ENCODE assay signal across 7 mouse cellular contexts in genomic region chr1:46268841-46269240, GRCm38 (mm10).
A peak's percentile ranks its signal among the peaks of the same experiment; 100 is the strongest.
DNase-seq lines count a peak whose midpoint lies in the region; TF ChIP-seq lines count a peak whose summit lies in the region.
"Not testable (repeated sequence)": the region's sequence is repeated elsewhere in the genome, so short reads cannot be mapped to it uniquely, and the experiment has no call there.

No protein-coding gene starts in this region.

- not testable (repeated sequence) for H3K4me1 ChIP-seq in kidney, adult 2 months (ENCODE audit: control insufficient read depth, insufficient read depth, low read length); liver, adult 2 months (ENCODE audit: control insufficient read depth, insufficient read depth, low read length)

- TF ChIP-seq POLR2A in kidney, adult 2 months (IDR thresholded peaks at IDR 0.05; ENCODE audit: low read depth, low read length); liver, adult 2 months (IDR thresholded peaks at IDR 0.05; ENCODE audit: extremely low read depth, insufficient read depth, low read length): not testable (repeated sequence)

- H3K79me2 ChIP-seq in liver, adult 2 months (ENCODE audit: control insufficient read depth, insufficient read depth, low read length), result not testable (repeated sequence)

- H3K27ac ChIP-seq in kidney, adult 2 months (ENCODE audit: insufficient read depth, low read depth, low read length); liver, adult 2 months (replicated peaks; ENCODE audit: insufficient read depth, low read depth, low read length): not testable (repeated sequence)

- H3K9ac ChIP-seq in liver, adult 2 months (ENCODE audit: low read depth, low read length), result not testable (repeated sequence)

- peak; percentile 10 for DNase-seq in kidney, adult 11 months
- peak; percentile 54 for DNase-seq in kidney, adult 2 months
- DNase-seq in kidney, adult 8-10 months, result peak; percentile 11 to 43
- peak; percentile 67 for DNase-seq in kidney, adult 9 months
- DNase-seq in kidney, postnatal 14 days, result peak; percentile 6
- peak; percentile 11 to 31 for DNase-seq in kidney, postnatal 36 days
- peak; percentile 12 for DNase-seq in liver, adult 2 months (ENCODE audit: extremely low read depth, low read depth, low spot score)

- not testable (repeated sequence) for TF ChIP-seq CTCF in kidney, adult 2 months (conservative IDR thresholded peaks at IDR 0.05; ENCODE audit: insufficient read depth, insufficient read length, low read depth, low read length); liver, adult 2 months (IDR thresholded peaks at IDR 0.05; ENCODE audit: low read depth, low read length)

- H3K36me3 ChIP-seq in kidney, adult 2 months (ENCODE audit: control insufficient read depth, insufficient read depth, low read length); liver, adult 2 months (ENCODE audit: control insufficient read depth, insufficient read depth, low read length): not testable (repeated sequence)

- H3K27me3 ChIP-seq in kidney, adult 2 months (replicated peaks; ENCODE audit: control insufficient read depth, insufficient read depth, low read length); liver, adult 2 months (ENCODE audit: control insufficient read depth, insufficient read depth, low read length): not testable (repeated sequence)

- not testable (repeated sequence) for H3K4me3 ChIP-seq in kidney, adult 2 months (ENCODE audit: insufficient read depth, low read depth, low read length); liver, adult 2 months (ENCODE audit: insufficient read depth, low read depth, low read length)

- WGBS in kidney, adult 2 months, result 62% methylated on average over 2 of the region's 2 CpGs
- WGBS in liver, adult 2 months, result 60% methylated on average over 2 of the region's 2 CpGs

Comparison
In these comparisons a context has a peak if more than half of its experiments do, and no peak if none do; other contexts are left out.
1. DNase-seq: peak in every context shown above with its lines; median percentile 67 in kidney, adult 9 months; 54 in kidney, adult 2 months; 27 in kidney, adult 8-10 months; 21 in kidney, postnatal 36 days; 12 in liver, adult 2 months; 10 in kidney, adult 11 months; 6 in kidney, postnatal 14 days.